Mouse (Mus musculus) MEL (cell line): ENCODE measurements around the gene Hba-a2. TPM values are rescaled to one million over a fixed set of nuclear protein-coding genes. Genes with fewer than 3 reads are reported as not detected.

ENCODE experiments used
- DNase-seq: peaks from one replicate; pipeline ENCODE4 v3.0.0; 2011; ENCODE audit warnings: low read depth, low spot score
- H3K27ac ChIP-seq: 2 replicates; pipeline ENCODE4 v1.5.1; 2012; ENCODE audit warnings: low read depth, mild to moderate bottlenecking, control low read depth, low read length, moderate library complexity; ENCODE audit not compliant: control insufficient read depth
- H3K27me3 ChIP-seq, 2 experiments: fragments of 150-350 bp in 1 of 2; sonication (generic) in 1 of 2; 2 replicates each; pipeline ENCODE4 v1.6.1; 2012; ENCODE audit warnings: low read length in 2 of 2, mild to moderate bottlenecking in 2 of 2, improper control_type of control experiment in 1 of 2, moderate library complexity in 1 of 2; ENCODE audit not compliant: insufficient read depth in 2 of 2, control insufficient read depth in 1 of 2
- H3K36me3 ChIP-seq, 2 experiments: 2 replicates each; pipeline ENCODE4 v1.6.1; 2012 to 2014; ENCODE audit warnings: low read length in 2 of 2, improper control_type of control experiment in 1 of 2, inconsistent platforms in 1 of 2, mild to moderate bottlenecking in 1 of 2; ENCODE audit not compliant: insufficient read depth in 2 of 2, control insufficient read depth in 1 of 2
- H3K4me1 ChIP-seq, 2 experiments: fragments of 150-350 bp in 1 of 2; sonication (generic) in 1 of 2; 2 replicates each; pipeline ENCODE4 v1.6.1; 2012; ENCODE audit warnings: low read length in 2 of 2, improper control_type of control experiment in 1 of 2, mild to moderate bottlenecking in 1 of 2; ENCODE audit not compliant: insufficient read depth in 2 of 2, control insufficient read depth in 1 of 2
- H3K4me3 ChIP-seq, 2 experiments: fragments of 150-350 bp in 1 of 2; sonication (generic) in 1 of 2; 2 replicates each; pipeline ENCODE4 v1.5.1; 2012; ENCODE audit warnings: low read depth in 2 of 2, low read length in 2 of 2, mild to moderate bottlenecking in 2 of 2, moderate library complexity in 2 of 2, control low read depth in 1 of 2, improper control_type of control experiment in 1 of 2; ENCODE audit not compliant: control insufficient read depth in 1 of 2, insufficient read depth in 1 of 2
- H3K79me2 ChIP-seq: 2 replicates; pipeline ENCODE4 v1.6.1; 2012; ENCODE audit warnings: mild to moderate bottlenecking, low read length, moderate library complexity; ENCODE audit not compliant: control insufficient read depth, poor library complexity, insufficient read depth
- H3K9ac ChIP-seq: 2 replicates; pipeline ENCODE4 v1.6.1; 2012; ENCODE audit warnings: low read depth, mild to moderate bottlenecking, control low read depth, low read length, moderate library complexity; ENCODE audit not compliant: control insufficient read depth, poor library complexity, severe bottlenecking
- H3K9me3 ChIP-seq: fragments of 150-350 bp; sonication (generic); replicated peaks from 2 replicates; pipeline ENCODE4 v1.6.1; 2012; ENCODE audit warnings: mild to moderate bottlenecking, low read length, improper control_type of control experiment, moderate library complexity; ENCODE audit not compliant: insufficient read depth
- BHLHE40 ChIP-seq: IDR thresholded peaks from 2 replicates; pipeline ENCODE4 v1.6.1; 2012; ENCODE audit warnings: low read depth, mild to moderate bottlenecking, inconsistent platforms, low read length, improper control_type of control experiment, borderline replicate concordance
- CHD2 ChIP-seq: IDR thresholded peaks from 2 replicates; pipeline ENCODE4 v1.6.1; 2011; ENCODE audit warnings: low read length, improper control_type of control experiment
- ELF1 ChIP-seq: IDR thresholded peaks from 2 replicates; pipeline ENCODE4 v1.6.1; 2014; ENCODE audit warnings: low read depth, mild to moderate bottlenecking, inconsistent platforms, low read length, improper control_type of control experiment, moderate library complexity
- EP300 ChIP-seq, 2 experiments: IDR thresholded peaks; 2 replicates each; pipeline ENCODE4 v1.6.1; 2011; ENCODE audit warnings: improper control_type of control experiment in 2 of 2, low read length in 2 of 2, low read depth in 1 of 2, mild to moderate bottlenecking in 1 of 2
- ETS1 ChIP-seq: IDR thresholded peaks from 2 replicates; pipeline ENCODE4 v1.6.1; 2012; ENCODE audit warnings: low read depth, mild to moderate bottlenecking, inconsistent platforms, low read length, improper control_type of control experiment, moderate library complexity
- GATA1 ChIP-seq: IDR thresholded peaks from 2 replicates; pipeline ENCODE4 v1.6.1; 2011; ENCODE audit warnings: low read depth, low read length, improper control_type of control experiment
- JUND ChIP-seq: IDR thresholded peaks from 2 replicates; pipeline ENCODE4 v1.6.1; 2011; ENCODE audit warnings: low read depth, mild to moderate bottlenecking, improper control_type of control experiment, low read length
- KAT2A ChIP-seq: conservative IDR thresholded peaks from 2 replicates; pipeline ENCODE4 v1.6.1; 2012; ENCODE audit warnings: low read depth, low read length, improper control_type of control experiment, inconsistent platforms
- MAX ChIP-seq: IDR thresholded peaks from 2 replicates; pipeline ENCODE4 v1.6.1; 2011; ENCODE audit warnings: low read length, improper control_type of control experiment
- MEF2A ChIP-seq: IDR thresholded peaks from 2 replicates; pipeline ENCODE4 v1.6.1; 2014; ENCODE audit warnings: low read depth, mild to moderate bottlenecking, inconsistent platforms, low read length, improper control_type of control experiment; ENCODE audit not compliant: poor library complexity, insufficient replicate concordance, severe bottlenecking; ENCODE audit errors: extremely low read depth
- MYC ChIP-seq: IDR thresholded peaks from 2 replicates; pipeline ENCODE4 v1.6.1; 2011; ENCODE audit warnings: low read depth, mild to moderate bottlenecking, low read length, improper control_type of control experiment, moderate library complexity
- NELFE ChIP-seq: IDR thresholded peaks from 2 replicates; pipeline ENCODE4 v1.6.1; 2011; ENCODE audit warnings: low read depth, low read length, improper control_type of control experiment
- NRF1 ChIP-seq: IDR thresholded peaks from 2 replicates; pipeline ENCODE4 v1.6.1; 2014; ENCODE audit warnings: low read depth, mild to moderate bottlenecking, inconsistent platforms, low read length, improper control_type of control experiment, moderate library complexity; ENCODE audit not compliant: poor library complexity, insufficient read depth, severe bottlenecking
- POLR2A ChIP-seq, 2 experiments: IDR thresholded peaks; 2 replicates each; pipeline ENCODE4 v1.6.1; 2011 to 2012; ENCODE audit warnings: low read length in 2 of 2, mild to moderate bottlenecking in 2 of 2, control low read depth in 1 of 2, improper control_type of control experiment in 1 of 2, low read depth in 1 of 2, moderate library complexity in 1 of 2; ENCODE audit not compliant: control insufficient read depth in 1 of 2, insufficient read depth in 1 of 2, poor library complexity in 1 of 2
- POLR2AphosphoS2 ChIP-seq: IDR thresholded peaks from 2 replicates; pipeline ENCODE4 v1.6.1; 2011; ENCODE audit warnings: low read length, improper control_type of control experiment
- RAD21 ChIP-seq: IDR thresholded peaks from 2 replicates; pipeline ENCODE4 v1.6.1; 2011; ENCODE audit warnings: mild to moderate bottlenecking, low read depth, low read length, improper control_type of control experiment
- RCOR1 ChIP-seq: IDR thresholded peaks from 2 replicates; pipeline ENCODE4 v1.6.1; 2012; ENCODE audit warnings: low read depth, mild to moderate bottlenecking, inconsistent platforms, low read length, improper control_type of control experiment
- SMC3 ChIP-seq: IDR thresholded peaks from 2 replicates; pipeline ENCODE4 v1.6.1; 2011; ENCODE audit warnings: low read depth, low read length, improper control_type of control experiment
- TAL1 ChIP-seq: IDR thresholded peaks from 2 replicates; pipeline ENCODE4 v1.6.1; 2012; ENCODE audit warnings: mild to moderate bottlenecking, inconsistent platforms, low read length, moderate library complexity, mixed read lengths
- USF1 ChIP-seq: IDR thresholded peaks from 2 replicates; pipeline ENCODE4 v1.6.1; 2014; ENCODE audit warnings: low read depth, mild to moderate bottlenecking, inconsistent platforms, low read length, improper control_type of control experiment, moderate library complexity
- ZC3H11A ChIP-seq: IDR thresholded peaks from 2 replicates; pipeline ENCODE4 v1.6.1; 2012; ENCODE audit warnings: low read depth, mild to moderate bottlenecking, inconsistent platforms, low read length, improper control_type of control experiment
- ZMIZ1 ChIP-seq: IDR thresholded peaks from 2 replicates; pipeline ENCODE4 v1.6.1; 2012; ENCODE audit warnings: low read depth, mild to moderate bottlenecking, inconsistent platforms, low read length, improper control_type of control experiment, moderate library complexity
- ZNF384 ChIP-seq: IDR thresholded peaks from 2 replicates; pipeline ENCODE4 v1.6.1; 2012; ENCODE audit warnings: low read depth, mild to moderate bottlenecking, inconsistent platforms, low read length, improper control_type of control experiment
- polyA plus RNA-seq, 2 experiments: library from polyadenylated mRNA; stranded (reverse) in 1 of 2; unstranded in 1 of 2; fragments of >175 nt in 1 of 2; fragments of >200 nt in 1 of 2; gene quantifications; 2 replicates each; pipeline versions ENCODE4 v1.2.1 to v1.2.4; 2012; ENCODE audit warnings: low replicate concordance in 2 of 2, low read depth in 1 of 2; ENCODE audit not compliant: insufficient read length in 2 of 2, insufficient read depth in 1 of 2, missing spikeins in 1 of 2
- total RNA-seq: library from RNA; depleted of rRNA; stranded (reverse); fragments of 300-350 nt; gene quantifications from 2 replicates; pipeline ENCODE4 v1.2.3, GENCODE M21; 2012

The Hba-a2 gene
- total and polyA plus RNA-seq, 3 experiments: 202 to 432 (median 313) TPM

- TF ChIP-seq GATA1 (no peak), JUND (no peak), MYC (no peak), TAL1 (no peak), RCOR1 (no peak), POLR2AphosphoS2 (no peak), MAX (no peak), USF1 (no peak), KAT2A (no peak), ZC3H11A (no peak), ETS1 (no peak), ZNF384 (no peak), MEF2A (no peak), ZMIZ1 (no peak), RAD21 (no peak), SMC3 (no peak), EP300 (IDR thresholded peaks at IDR 0.05; ENCODE audit: low read depth in 1 of 2, low read length in 2 of 2) (no peak), POLR2A (IDR thresholded peaks at IDR 0.05; ENCODE audit: control insufficient read depth in 1 of 2, insufficient read depth in 1 of 2, low read depth in 1 of 2, low read length in 2 of 2, poor library complexity in 1 of 2) (no peak), CHD2 (no peak), ELF1 (no peak)
- no peak overlapping the region for H3K4me3 ChIP-seq
Measured at GRCm38 (mm10) chr11:32256566-32256965, 39.7 kb upstream of the Hba-a2 start.

GRCm38 (mm10) chr11:32262674-32263415 is 33.4 kb upstream of the Hba-a2 start:
- H3K4me1 ChIP-seq: peaks cover 13 to 22% of the 10 kb centered on the region in 2 experiments
- peaks cover 0 to 26% of the 10 kb centered on the region in 2 experiments; a peak in 2 of 4 replicates for H3K36me3 ChIP-seq
- peaks cover 5% of the 10 kb centered on the region for H3K79me2 ChIP-seq
- no peaks in the 10 kb centered on the region for H3K9me3 ChIP-seq
- H3K4me3 ChIP-seq: no peak overlapping the region
- no peak overlapping the region for H3K9ac ChIP-seq
- no peaks in the 10 kb centered on the region for H3K27me3 ChIP-seq
- TF ChIP-seq NRF1: no peak
- TF ChIP-seq USF1: no peak
- TF ChIP-seq NELFE: no peak
- no peak for TF ChIP-seq MAX
- no peak for TF ChIP-seq ZNF384
- no peak for TF ChIP-seq BHLHE40
- DNase-seq: no peak
- no peak overlapping the region for H3K27ac ChIP-seq

More at GRCm38 (mm10) chr11:32256566-32256965, 39.7 kb upstream of the Hba-a2 start:
- Histone ChIP-seq H3K27ac (no peak overlapping the region), H3K9ac (no peak overlapping the region), H3K36me3 (peaks cover 0 to 12% of the 10 kb centered on the region in 2 experiments; a peak in 2 of 4 replicates), H3K27me3 (no peaks in the 10 kb centered on the region), H3K79me2 (no peaks in the 10 kb centered on the region), H3K4me1 (peaks cover 2 to 13% of the 10 kb centered on the region in 2 experiments; a peak in 3 of 4 replicates), H3K9me3 (no peaks in the 10 kb centered on the region)
- DNase-seq: no peak
